Mouse (Mus musculus) frontal cortex, adult 2 months (tissue): ENCODE results near the gene Mmp23. TPM values are rescaled to one million over a fixed set of nuclear protein-coding genes. Genes with fewer than 3 reads are reported as not detected.
"Not testable (repeated sequence)": the region's sequence is repeated elsewhere in the genome, so short reads cannot be mapped to it uniquely, and the experiment has no call there.

Experiments
- DNase-seq, 2 experiments: peaks; one replicate each; pipeline ENCODE4 v3.0.0; 2022; ENCODE audit warnings: low spot score in 1 of 2; ENCODE audit errors: extremely low spot score in 1 of 2
- polyA plus RNA-seq: library from polyadenylated mRNA; depleted of rRNA; stranded (reverse); fragments of >200 nt; gene quantifications from 2 replicates; pipeline ENCODE4 v1.2.3, GENCODE M21; 2012; rRNA removed

Mmp23 gene
- 4.6 TPM in 2 replicates for polyA plus RNA-seq

GRCm38 (mm10) chr4:155653086-155653450, at the start of gene Mmp23:
Mmp23 (minus strand) TSS chr4:155653384.
- DNase-seq, result no peak

- no peak for DNase-seq
Measured at GRCm38 (mm10) chr4:155700425-155700824, 47.2 kb upstream of the Mmp23 start.

- DNase-seq, result peak in 1 of 2 experiments; percentile 32
Measured at GRCm38 (mm10) chr4:155696261-155697255, 43.4 kb upstream of the Mmp23 start.

- DNase-seq, result no peak
Measured at GRCm38 (mm10) chr4:155695531-155696062, 42.4 kb upstream of the Mmp23 start.

- peak; percentile 57 to 83 for DNase-seq
Measured at GRCm38 (mm10) chr4:155694482-155695401, 41.6 kb upstream of the Mmp23 start.

GRCm38 (mm10) chr4:155694111-155694481, 40.9 kb upstream of the Mmp23 start, which contains the start of gene Fndc10:
Fndc10 (plus strand) TSS chr4:155694342.
- DNase-seq, result peak in 1 of 2 experiments; percentile 76

GRCm38 (mm10) chr4:155692421-155692820, 39.2 kb upstream of the Mmp23 start:
- DNase-seq, result no peak

- DNase-seq, result no peak
Measured at GRCm38 (mm10) chr4:155690571-155691375, 37.6 kb upstream of the Mmp23 start.

- DNase-seq, result not testable (repeated sequence)
Measured at GRCm38 (mm10) chr4:155687764-155688163, 34.6 kb upstream of the Mmp23 start.

GRCm38 (mm10) chr4:155683670-155684277, 30.6 kb upstream of the Mmp23 start:
- not testable (repeated sequence) for DNase-seq

GRCm38 (mm10) chr4:155675991-155676390, 22.8 kb upstream of the Mmp23 start:
- DNase-seq, result peak in 1 of 2 experiments; percentile 38

GRCm38 (mm10) chr4:155672082-155672481, 18.9 kb upstream of the Mmp23 start:
- DNase-seq, result no peak

GRCm38 (mm10) chr4:155670236-155670635, 17.1 kb upstream of the Mmp23 start:
- DNase-seq, result not testable (repeated sequence)

GRCm38 (mm10) chr4:155669598-155670075, 16.5 kb upstream of the Mmp23 start:
- DNase-seq, result no peak

- peak; percentile 96 to 98 for DNase-seq
Measured at GRCm38 (mm10) chr4:155668689-155669597, 15.8 kb upstream of the Mmp23 start, which contains the start of gene Mib2. Mib2 (minus strand) TSS chr4:155669198.

- no peak for DNase-seq
Measured at GRCm38 (mm10) chr4:155666903-155667302, 13.7 kb upstream of the Mmp23 start.

GRCm38 (mm10) chr4:155660641-155661040, 7.5 kb upstream of the Mmp23 start:
- DNase-seq, result no peak

GRCm38 (mm10) chr4:155658961-155659360, 5.8 kb upstream of the Mmp23 start:
- DNase-seq, result no peak
